Mouse (Mus musculus) hindbrain, embryonic 16.5 days (tissue): ENCODE data around the gene Mapk8ip2. TPM values are rescaled to one million over a fixed set of nuclear protein-coding genes. Genes with fewer than 3 reads are reported as not detected.
"Not testable (repeated sequence)": the region's sequence is repeated elsewhere in the genome, so short reads cannot be mapped to it uniquely, and the experiment has no call there.

Source experiments
- ATAC-seq: fragments of 200-750 bp; cut with Nextera tagmentation; 2 replicates; pipeline ENCODE4 v1.8.0; 2017; ENCODE audit warnings: moderate TSS enrichment, moderate library complexity
- H3K27ac ChIP-seq: fragments of 300-500 bp; sonication (generic); 2 replicates; pipeline ENCODE4 v1.5.1; 2014; ENCODE audit warnings: low read depth, mild to moderate bottlenecking, control low read depth, low read length, moderate library complexity
- H3K27me3 ChIP-seq: fragments of 300-500 bp; sonication (generic); replicated peaks from 2 replicates; pipeline ENCODE4 v1.6.1; 2014; ENCODE audit warnings: low read length; ENCODE audit not compliant: control insufficient read depth, insufficient read depth
- H3K36me3 ChIP-seq: fragments of 300-500 bp; sonication (generic); 2 replicates; pipeline ENCODE4 v1.6.1; 2014; ENCODE audit warnings: mild to moderate bottlenecking, low read length, moderate library complexity, mixed read lengths; ENCODE audit not compliant: control insufficient read depth, insufficient read depth
- H3K4me1 ChIP-seq: fragments of 300-500 bp; sonication (generic); 2 replicates; pipeline ENCODE4 v1.6.1; 2014; ENCODE audit warnings: low read depth, low read length; ENCODE audit not compliant: control insufficient read depth, insufficient read depth
- H3K4me2 ChIP-seq: fragments of 300-500 bp; sonication (generic); 2 replicates; pipeline ENCODE4 v1.6.1; 2014; ENCODE audit warnings: mild to moderate bottlenecking, low read length, control low read depth, moderate library complexity
- H3K4me3 ChIP-seq: fragments of 300-500 bp; sonication (generic); 2 replicates; pipeline ENCODE4 v1.5.1; 2014; ENCODE audit warnings: mild to moderate bottlenecking, low read length, control low read depth, moderate library complexity
- H3K9ac ChIP-seq: fragments of 300-500 bp; sonication (generic); 2 replicates; pipeline ENCODE4 v1.6.1; 2014; ENCODE audit warnings: low read depth, mild to moderate bottlenecking, control low read depth, low read length, moderate library complexity
- H3K9me3 ChIP-seq: fragments of 300-500 bp; sonication (generic); 2 replicates; pipeline ENCODE4 v1.6.1; 2014; ENCODE audit warnings: mild to moderate bottlenecking, low read length, moderate library complexity; ENCODE audit not compliant: control insufficient read depth
- WGBS: fragments of 180-500 bp; shearing (Covaris S2); extraction: QIAGEN DNeasy Blood & Tissue Kit; methylation state at CpG from one replicate; pipeline ENCODE4 v1.1.7; 2014; 5-methylcytosine and 5-hydroxymethylcytosine counted together
- polyA plus RNA-seq: library from polyadenylated mRNA; unstranded; fragments of >200 nt; fragmentation: Nextera tagmentation; extraction: Ambion mirVana; gene quantifications from 2 replicates; pipeline ENCODE4 v1.2.1, GENCODE M21; 2015

Mapk8ip2 gene
- polyA plus RNA-seq, 1 experiment from 2014 or later = 84.5 TPM

GRCm38 (mm10) chr15:89428136-89428790 is 25.4 kb upstream of the Mapk8ip2 start:
- no peak for ATAC-seq
- H3K27ac ChIP-seq = no peak overlapping the region; the same call in 1 of the 2 replicates
- peak overlapping the region; percentile 88 for H3K9ac ChIP-seq
- no peaks in the 10 kb centered on the region for H3K9me3 ChIP-seq
- no peaks in the 10 kb centered on the region for H3K27me3 ChIP-seq
- H3K4me2 ChIP-seq = peak overlapping the region; percentile 95
- WGBS = 84% methylated on average over 19 of the region's 19 CpGs
- peaks cover 11% of the 10 kb centered on the region for H3K4me1 ChIP-seq
- peaks cover 14% of the 10 kb centered on the region for H3K36me3 ChIP-seq
- H3K4me3 ChIP-seq = peak overlapping the region; percentile 68

- peak overlapping the region; percentile 92 for H3K27ac ChIP-seq
- WGBS = 5% methylated on average over 22 of the region's 22 CpGs
- H3K36me3 ChIP-seq = peaks cover 14% of the 10 kb centered on the region
- ATAC-seq = peak; percentile 51
- no peaks in the 10 kb centered on the region for H3K27me3 ChIP-seq
- peak overlapping the region; percentile 95 for H3K4me2 ChIP-seq
- H3K4me1 ChIP-seq = peaks cover 11% of the 10 kb centered on the region
- H3K4me3 ChIP-seq = peak overlapping the region; percentile 68
- peak overlapping the region; percentile 88 for H3K9ac ChIP-seq
- H3K9me3 ChIP-seq = no peaks in the 10 kb centered on the region
Observed at GRCm38 (mm10) chr15:89428821-89429351, 24.8 kb upstream of the Mapk8ip2 start.

- ATAC-seq = peak; percentile 97
- H3K36me3 ChIP-seq = peaks cover 14% of the 10 kb centered on the region
- H3K27me3 ChIP-seq = no peaks in the 10 kb centered on the region
- peak within 1 kb of the TSS; percentile 92 for H3K27ac ChIP-seq
- peak within 1 kb of the TSS; percentile 95 for H3K4me2 ChIP-seq
- under 1% methylated on average over 70 of the region's 70 CpGs for WGBS
- peak within 1 kb of the TSS; percentile 88 for H3K9ac ChIP-seq
- H3K4me1 ChIP-seq = peaks cover 11% of the 10 kb centered on the region
- H3K4me3 ChIP-seq = peak within 1 kb of the TSS; percentile 68
- no peaks in the 10 kb centered on the region for H3K9me3 ChIP-seq
Observed at GRCm38 (mm10) chr15:89429352-89430221, 24.1 kb upstream of the Mapk8ip2 start, which contains the start of the genes C730034F03Rik, Gm44502 and Chkb. Gene C730034F03Rik (plus strand): TSS chr15:89429589. Gene Gm44502 (minus strand): TSS chr15:89429696. Gene Chkb (minus strand): TSS chr15:89429908.

GRCm38 (mm10) chr15:89430341-89430740 is 23.4 kb upstream of the Mapk8ip2 start:
- Histone ChIP-seq H3K4me1 (peaks cover 11% of the 10 kb centered on the region), H3K4me3 (peak overlapping the region; percentile 68), H3K27me3 (no peaks in the 10 kb centered on the region), H3K27ac (peak overlapping the region; percentile 92), H3K9me3 (no peaks in the 10 kb centered on the region), H3K9ac (peak overlapping the region; percentile 88), H3K36me3 (peaks cover 14% of the 10 kb centered on the region), H3K4me2 (peak overlapping the region; percentile 95)
- ATAC-seq = no peak
- WGBS = 42% methylated on average over 6 of the region's 6 CpGs

- ATAC-seq, H3K4me3 ChIP-seq, H3K27me3 ChIP-seq, H3K9ac ChIP-seq, H3K27ac ChIP-seq, H3K9me3 ChIP-seq: not testable (repeated sequence)
- peaks cover 11% of the 10 kb centered on the region for H3K4me1 ChIP-seq
- 91% methylated on average over 7 of the region's 9 CpGs for WGBS
- H3K4me2 ChIP-seq = peak overlapping the region; percentile 95
- peaks cover 13% of the 10 kb centered on the region for H3K36me3 ChIP-seq
Observed at GRCm38 (mm10) chr15:89430771-89431170, 22.9 kb upstream of the Mapk8ip2 start.

- Histone ChIP-seq H3K27me3 (no peaks in the 10 kb centered on the region), H3K36me3 (peaks cover 8% of the 10 kb centered on the region), H3K4me3 (no peak overlapping the region), H3K4me1 (peaks cover 11% of the 10 kb centered on the region), H3K9me3 (no peaks in the 10 kb centered on the region), H3K9ac (no peak overlapping the region), H3K4me2 (no peak overlapping the region), H3K27ac (no peak overlapping the region)
- ATAC-seq = no peak
- 87% methylated on average over 3 of the region's 3 CpGs for WGBS
Observed at GRCm38 (mm10) chr15:89431271-89431670, 22.4 kb upstream of the Mapk8ip2 start.

GRCm38 (mm10) chr15:89431806-89432205 is 21.9 kb upstream of the Mapk8ip2 start:
- Histone ChIP-seq H3K27me3 (no peaks in the 10 kb centered on the region), H3K4me2 (no peak overlapping the region), H3K4me3 (no peak overlapping the region), H3K9me3 (no peaks in the 10 kb centered on the region), H3K9ac (no peak overlapping the region), H3K27ac (no peak overlapping the region), H3K4me1 (peaks cover 11% of the 10 kb centered on the region), H3K36me3 (peaks cover 3% of the 10 kb centered on the region; the same call in 1 of the 2 replicates)
- WGBS = 96% methylated on average over 6 of the region's 6 CpGs
- no peak for ATAC-seq

- Histone ChIP-seq H3K9ac (no peak overlapping the region), H3K4me2 (no peak overlapping the region), H3K36me3 (peaks cover under 1% of the 10 kb centered on the region; the same call in 1 of the 2 replicates), H3K27me3 (no peaks in the 10 kb centered on the region), H3K4me1 (peaks cover 11% of the 10 kb centered on the region), H3K9me3 (no peaks in the 10 kb centered on the region), H3K27ac (no peak overlapping the region), H3K4me3 (no peak overlapping the region)
- ATAC-seq = no peak
- 71% methylated on average over 4 of the region's 4 CpGs for WGBS
Observed at GRCm38 (mm10) chr15:89432946-89433345, 20.8 kb upstream of the Mapk8ip2 start.

GRCm38 (mm10) chr15:89434136-89434535 is 19.6 kb upstream of the Mapk8ip2 start:
- no peak overlapping the region for H3K4me2 ChIP-seq
- no peaks in the 10 kb centered on the region for H3K9me3 ChIP-seq
- 85% methylated on average over 3 of the region's 3 CpGs for WGBS
- no peak overlapping the region for H3K9ac ChIP-seq
- H3K36me3 ChIP-seq = no peaks in the 10 kb centered on the region
- H3K27ac ChIP-seq = no peak overlapping the region
- no peak overlapping the region for H3K4me3 ChIP-seq
- H3K27me3 ChIP-seq = no peaks in the 10 kb centered on the region
- no peak for ATAC-seq
- peaks cover 3% of the 10 kb centered on the region for H3K4me1 ChIP-seq
